Mouse (Mus musculus): ENCODE data around the gene Zbed6. TPM values are rescaled to one million over a fixed set of nuclear protein-coding genes. Genes with fewer than 3 reads are reported as not detected.

Zbed6 gene
- polyA plus RNA-seq (2014; fragmentation: Illumina TruSeq; extraction: RNeasy Lipid Tissue Mini Kit (QIAGEN cat#74804); ENCODE audit: low read depth, low replicate concordance), result 4.5 TPM

GRCm38 (mm10) chr1:133660466-133661202, at the start of gene Zbed6:
Gene Zbed6, minus strand, starts transcription at chr1:133660885.

GRCm38 (mm10) chr1:133689897-133690296, 29.2 kb upstream of the Zbed6 start, which contains the start of gene Lax1:
Gene Lax1, minus strand, starts transcription at chr1:133690108.

GRCm38 (mm10) chr1:133661203-133661933, 683 bp upstream of the Zbed6 start, which contains the start of gene Gm38394:
Gene Gm38394, minus strand, starts transcription at chr1:133661318.

GRCm38 (mm10) chr1:133609771-133610502, 50.7 kb downstream of the Zbed6 start, which contains the start of gene Snrpe:
Gene Snrpe, minus strand, starts transcription at chr1:133610291.

Other genes starting within 250 kb of the Zbed6 start
- 14.8 TPM for gene Sox13, start 236.5 kb downstream of the Zbed6 start, polyA plus RNA-seq (2014; fragmentation: Illumina TruSeq; extraction: RNeasy Lipid Tissue Mini Kit (QIAGEN cat#74804); ENCODE audit: low read depth, low replicate concordance)
- gene Snrpe, start 50.6 kb downstream of the Zbed6 start, polyA plus RNA-seq (2014; fragmentation: Illumina TruSeq; extraction: RNeasy Lipid Tissue Mini Kit (QIAGEN cat#74804); ENCODE audit: low read depth, low replicate concordance), result 113 TPM
- 6.7 TPM for gene Gm38394, start 433 bp upstream of the Zbed6 start, polyA plus RNA-seq (2014; fragmentation: Illumina TruSeq; extraction: RNeasy Lipid Tissue Mini Kit (QIAGEN cat#74804); ENCODE audit: low read depth, low replicate concordance)
- 0.31 TPM for gene Lax1, start 29.2 kb upstream of the Zbed6 start, polyA plus RNA-seq (2014; fragmentation: Illumina TruSeq; extraction: RNeasy Lipid Tissue Mini Kit (QIAGEN cat#74804); ENCODE audit: low read depth, low replicate concordance)
- 11.2 TPM for gene Atp2b4, start 140.2 kb upstream of the Zbed6 start, polyA plus RNA-seq (2014; fragmentation: Illumina TruSeq; extraction: RNeasy Lipid Tissue Mini Kit (QIAGEN cat#74804); ENCODE audit: low read depth, low replicate concordance)
- gene Optc, start 247.1 kb upstream of the Zbed6 start, polyA plus RNA-seq (2014; fragmentation: Illumina TruSeq; extraction: RNeasy Lipid Tissue Mini Kit (QIAGEN cat#74804); ENCODE audit: low read depth, low replicate concordance), result 0.73 TPM

All from heart, adult 10 weeks (tissue).